Mouse (Mus musculus): ENCODE data around the gene Haus7.

GRCm38 (mm10) chrX:73490186-73490585, 31.3 kb upstream of the Haus7 start:
- TF ChIP-seq CTCF (IDR thresholded peaks at IDR 0.05; ENCODE audit: borderline replicate concordance, insufficient read depth, low read depth, low read length) (no peak), POLR2A (IDR thresholded peaks at IDR 0.05; ENCODE audit: borderline replicate concordance, insufficient read depth, low read length) (no peak)

Data from cerebellum, adult 2 months (tissue).